Mouse (Mus musculus) erythroblast, embryonic 14.5 days (primary cell): Measurements from ENCODE around the gene Ankrd39.

Experiments used
- GATA1 ChIP-seq: IDR thresholded peaks from 2 replicates; pipeline ENCODE4 v1.6.1; 2012; ENCODE audit warnings: low read length, inconsistent platforms, mixed read lengths
- TAL1 ChIP-seq: IDR thresholded peaks from 3 replicates; pipeline ENCODE4 v1.6.1; 2012; ENCODE audit warnings: low read length, inconsistent platforms, mixed read lengths

DNA sequence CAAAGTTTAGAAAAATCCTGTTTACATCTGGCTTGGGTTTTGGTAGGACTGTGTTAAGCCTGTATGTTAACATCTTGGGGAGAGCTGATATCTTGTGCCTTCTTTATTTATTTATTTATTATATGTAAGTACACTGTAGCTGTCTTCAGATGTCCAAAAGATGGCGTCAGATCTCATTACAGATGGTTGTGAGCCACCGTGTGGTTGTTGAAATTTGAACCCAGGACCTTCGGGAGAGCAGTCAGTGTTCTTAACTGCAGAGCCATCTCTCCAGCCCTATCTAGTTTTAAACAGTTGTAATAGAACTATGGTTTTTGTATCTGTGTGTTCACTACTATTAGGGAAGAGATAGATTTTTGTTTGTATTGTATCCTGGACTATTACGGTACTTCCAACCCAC, 18.0 kb downstream of the Ankrd39 start:
- TF ChIP-seq GATA1 (no peak), TAL1 (no peak)
